Mouse (Mus musculus): ENCODE data around the gene Serhl.
A peak's percentile ranks its signal among the peaks of the same experiment; 100 is the strongest.

DNA sequence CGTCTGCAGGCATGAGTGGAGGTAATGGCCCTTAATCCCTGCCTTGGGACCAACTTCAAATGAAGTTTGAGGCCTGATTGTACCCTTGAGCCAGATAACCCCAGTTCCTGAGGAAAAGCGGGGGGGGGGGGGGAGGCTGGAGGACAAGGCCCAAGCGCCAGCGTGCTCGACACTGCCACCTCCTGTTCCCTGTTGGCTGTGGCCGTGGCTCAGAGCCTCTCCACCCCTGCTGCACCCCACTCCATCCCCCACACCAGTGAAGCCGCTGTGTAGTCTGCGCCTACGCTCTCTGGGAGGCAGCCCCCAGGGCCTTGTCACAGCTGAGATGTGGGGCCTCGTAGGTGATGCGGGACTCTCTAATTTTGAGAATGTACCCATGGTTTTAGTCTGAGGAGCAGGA, 23.6 kb downstream of the Serhl start:
- peak in 1 of 2 experiments; percentile 63; a peak in 2 of 4 replicates for TF ChIP-seq CTCF (conservative IDR thresholded peaks at IDR 0.05 in 1 of 2, IDR thresholded peaks at IDR 0.05 in 1 of 2; ENCODE audit: low read depth in 2 of 2, low read length in 2 of 2)
- no peak for TF ChIP-seq MEF2A (IDR thresholded peaks at IDR 0.05; ENCODE audit: borderline replicate concordance, low read depth, low read length)
- TF ChIP-seq MAZ (IDR thresholded peaks at IDR 0.05; ENCODE audit: low read depth, low read length): 0 out of 2 replicates have a peak, but pooled peaks have one; percentile 33
- TF ChIP-seq EP300 (IDR thresholded peaks at IDR 0.05; ENCODE audit: low read length): no peak
- no peak for TF ChIP-seq POLR2A (IDR thresholded peaks at IDR 0.05; ENCODE audit: low read depth, low read length)
- TF ChIP-seq ZC3H11A (IDR thresholded peaks at IDR 0.05; ENCODE audit: low read depth, low read length): no peak
- TF ChIP-seq USF1 (IDR thresholded peaks at IDR 0.05; ENCODE audit: low read depth, low read length): no peak
- no peak for TF ChIP-seq KAT2A (IDR thresholded peaks at IDR 0.05; ENCODE audit: insufficient replicate concordance, low read length)
- TF ChIP-seq ZNF384 (IDR thresholded peaks at IDR 0.05; ENCODE audit: low read depth, low read length): no peak
- no peak for TF ChIP-seq JUND (conservative IDR thresholded peaks at IDR 0.05; ENCODE audit: low read depth, low read length)
- 0 out of 2 replicates have a peak, but pooled peaks have one; percentile 33 for TF ChIP-seq POLR2AphosphoS2 (IDR thresholded peaks at IDR 0.05; ENCODE audit: low read depth, low read length)

Measured in CH12.LX (cell line).